Mouse (Mus musculus): Measurements from ENCODE around the gene Nrde2. TPM values are rescaled to one million over a fixed set of nuclear protein-coding genes. Genes with fewer than 3 reads are reported as not detected.
A peak's percentile ranks its signal among the peaks of the same experiment; 100 is the strongest.

The Nrde2 gene
- 10.8 and 11.1 TPM in 2 replicates for polyA plus RNA-seq (2015; fragmentation: Nextera tagmentation; extraction: Ambion mirVana)

- WGBS = under 1% methylated on average over 26 of the region's 26 CpGs
- H3K4me1 ChIP-seq (ENCODE audit: insufficient read depth, low read depth, low read length) = peaks cover 5% of the 10 kb centered on the region; the same call in 1 of the 2 replicates
- H3K4me2 ChIP-seq (replicated peaks; ENCODE audit: low read depth, low read length) = peak within 1 kb of the TSS; percentile 71
- H3K27me3 ChIP-seq (replicated peaks; ENCODE audit: insufficient read depth, low read length) = no peaks in the 10 kb centered on the region
- ATAC-seq (peak; percentile 99), DNase-seq (ENCODE audit: low spot score) (peak; percentile 98)
- TF ChIP-seq EP300 (IDR thresholded peaks at IDR 0.05) (peak; percentile 55), CTCF (IDR thresholded peaks at IDR 0.05) (peak; percentile 30)
- no peaks in the 10 kb centered on the region for H3K36me3 ChIP-seq (ENCODE audit: insufficient read depth, low read length)
- no peaks in the 10 kb centered on the region for H3K9me3 ChIP-seq (ENCODE audit: low read length)
- H3K9ac ChIP-seq (replicated peaks; ENCODE audit: low read depth) = peak within 1 kb of the TSS; percentile 61
- H3K4me3 ChIP-seq (ENCODE audit: low read depth, low read length) = peak within 1 kb of the TSS; percentile 53
- peak within 1 kb of the TSS; percentile 75 for H3K27ac ChIP-seq (ENCODE audit: low read length)
Measured at GRCm38 (mm10) chr12:100159261-100159975, at the start of gene Nrde2. TSS of gene Nrde2 (minus strand) at chr12:100159653.

DNA sequence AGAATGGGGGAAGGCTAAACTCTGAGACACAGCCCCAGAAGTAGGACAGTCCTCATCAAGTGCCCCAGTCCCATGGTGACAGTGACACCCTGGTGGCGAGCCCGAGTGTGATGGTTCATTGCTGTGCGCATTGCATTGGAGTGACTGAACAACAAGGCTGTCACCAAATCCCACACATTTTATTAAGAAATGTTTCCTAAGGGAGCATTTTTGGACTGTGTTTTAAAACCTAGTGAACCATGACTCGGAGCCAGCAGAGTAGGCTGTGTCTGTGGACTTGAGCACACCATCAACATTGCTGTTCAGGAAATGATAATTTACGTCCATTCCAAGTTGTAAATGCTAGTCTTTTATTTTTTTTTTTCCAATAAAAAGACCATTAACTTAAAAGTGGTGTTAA lies 47.5 kb upstream of the Nrde2 start:
- no peak overlapping the region for H3K27ac ChIP-seq (ENCODE audit: low read length)
- H3K27me3 ChIP-seq (replicated peaks; ENCODE audit: insufficient read depth, low read length) = no peaks in the 10 kb centered on the region
- 90% methylated on average over 5 of the region's 5 CpGs for WGBS
- H3K4me1 ChIP-seq (ENCODE audit: insufficient read depth, low read depth, low read length) = peaks cover 12% of the 10 kb centered on the region
- no peak overlapping the region for H3K9ac ChIP-seq (replicated peaks; ENCODE audit: low read depth)
- no peak overlapping the region for H3K4me2 ChIP-seq (replicated peaks; ENCODE audit: low read depth, low read length)
- H3K9me3 ChIP-seq (ENCODE audit: low read length) = no peaks in the 10 kb centered on the region
- DNase-seq (ENCODE audit: low spot score) (no peak), ATAC-seq (no peak)
- no peak for TF ChIP-seq EP300 (IDR thresholded peaks at IDR 0.05)
- TF ChIP-seq CTCF (IDR thresholded peaks at IDR 0.05) = no peak
- H3K36me3 ChIP-seq (ENCODE audit: insufficient read depth, low read length) = peaks cover 56% of the 10 kb centered on the region
- no peak overlapping the region for H3K4me3 ChIP-seq (ENCODE audit: low read depth, low read length)

- TF ChIP-seq EP300 (IDR thresholded peaks at IDR 0.05) = no peak
- no peak for TF ChIP-seq CTCF (IDR thresholded peaks at IDR 0.05)
- Histone ChIP-seq H3K9ac (replicated peaks; ENCODE audit: low read depth) (no peak overlapping the region), H3K4me2 (replicated peaks; ENCODE audit: low read depth, low read length) (no peak overlapping the region), H3K9me3 (ENCODE audit: low read length) (no peaks in the 10 kb centered on the region), H3K27ac (ENCODE audit: low read length) (no peak overlapping the region), H3K36me3 (ENCODE audit: insufficient read depth, low read length) (peaks cover 56% of the 10 kb centered on the region), H3K27me3 (replicated peaks; ENCODE audit: insufficient read depth, low read length) (no peaks in the 10 kb centered on the region), H3K4me3 (ENCODE audit: low read depth, low read length) (no peak overlapping the region), H3K4me1 (ENCODE audit: insufficient read depth, low read depth, low read length) (peaks cover 12% of the 10 kb centered on the region)
- WGBS = 66% methylated on average over 3 of the region's 3 CpGs
- ATAC-seq (no peak), DNase-seq (ENCODE audit: low spot score) (no peak)
Measured at GRCm38 (mm10) chr12:100206521-100206920, 47.1 kb upstream of the Nrde2 start.

GRCm38 (mm10) chr12:100205156-100205555 lies 45.7 kb upstream of the Nrde2 start:
- Histone ChIP-seq H3K9ac (replicated peaks; ENCODE audit: low read depth) (no peak overlapping the region), H3K9me3 (ENCODE audit: low read length) (no peaks in the 10 kb centered on the region), H3K4me3 (ENCODE audit: low read depth, low read length) (no peak overlapping the region), H3K27ac (ENCODE audit: low read length) (no peak overlapping the region), H3K4me1 (ENCODE audit: insufficient read depth, low read depth, low read length) (peaks cover 7% of the 10 kb centered on the region; the same call in 1 of the 2 replicates), H3K36me3 (ENCODE audit: insufficient read depth, low read length) (peaks cover 56% of the 10 kb centered on the region), H3K27me3 (replicated peaks; ENCODE audit: insufficient read depth, low read length) (no peaks in the 10 kb centered on the region), H3K4me2 (replicated peaks; ENCODE audit: low read depth, low read length) (no peak overlapping the region)
- TF ChIP-seq CTCF (IDR thresholded peaks at IDR 0.05) (no peak), EP300 (IDR thresholded peaks at IDR 0.05) (no peak)
- WGBS = 84% methylated on average over 8 of the region's 8 CpGs
- DNase-seq (ENCODE audit: low spot score) (no peak), ATAC-seq (no peak)

DNA sequence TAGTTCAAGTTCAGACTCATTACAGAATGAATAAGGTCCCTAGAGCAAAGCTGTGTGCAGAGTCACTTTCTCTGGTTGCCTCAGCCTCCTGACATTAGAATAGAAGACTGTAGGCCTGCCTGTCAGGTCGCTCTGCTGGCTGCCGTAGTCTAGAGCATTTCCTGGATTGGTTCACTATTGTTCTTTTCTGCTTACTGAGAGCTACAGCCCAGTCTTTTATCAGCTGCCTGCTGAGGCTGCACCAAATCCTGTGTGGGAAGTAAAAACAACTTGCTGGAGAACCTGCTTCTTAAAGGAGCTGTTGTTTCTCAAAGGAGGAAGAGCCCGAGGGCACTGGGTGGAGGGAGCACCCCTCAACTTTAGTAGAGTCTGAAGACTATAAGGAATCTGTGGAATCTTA lies 44.3 kb upstream of the Nrde2 start:
- Histone ChIP-seq H3K4me1 (ENCODE audit: insufficient read depth, low read depth, low read length) (0 out of 2 replicates have a peak, but pooled peaks cover 7% of the 10 kb centered on the region), H3K27me3 (replicated peaks; ENCODE audit: insufficient read depth, low read length) (no peaks in the 10 kb centered on the region), H3K27ac (ENCODE audit: low read length) (no peak overlapping the region), H3K36me3 (ENCODE audit: insufficient read depth, low read length) (peaks cover 53% of the 10 kb centered on the region), H3K4me3 (ENCODE audit: low read depth, low read length) (no peak overlapping the region), H3K4me2 (replicated peaks; ENCODE audit: low read depth, low read length) (no peak overlapping the region), H3K9me3 (ENCODE audit: low read length) (no peaks in the 10 kb centered on the region), H3K9ac (replicated peaks; ENCODE audit: low read depth) (no peak overlapping the region)
- WGBS = 47% methylated on average over 3 of the region's 3 CpGs
- DNase-seq (ENCODE audit: low spot score) (no peak), ATAC-seq (no peak)
- no peak for TF ChIP-seq CTCF (IDR thresholded peaks at IDR 0.05)
- TF ChIP-seq EP300 (IDR thresholded peaks at IDR 0.05) = no peak

DNA sequence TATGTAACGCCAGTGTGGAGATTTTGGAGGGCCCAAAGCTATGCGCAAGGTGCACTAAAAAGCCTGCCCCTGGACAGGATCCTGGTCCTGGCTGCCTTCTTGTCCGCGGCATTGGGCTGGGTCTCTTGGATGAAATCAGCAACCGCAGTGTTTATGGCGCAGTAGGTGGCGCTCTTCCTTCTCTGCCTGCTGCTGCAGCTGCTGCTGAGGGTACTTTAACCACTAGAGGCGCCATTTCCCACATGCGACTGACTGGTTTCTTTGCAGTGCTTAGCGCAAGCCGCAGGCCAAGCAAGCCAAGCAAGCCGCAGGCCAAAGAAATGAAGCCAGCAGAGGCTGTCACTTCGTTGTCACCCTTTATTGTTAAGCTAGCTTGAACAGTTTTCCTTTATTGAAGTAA lies 42.4 kb upstream of the Nrde2 start:
- H3K9me3 ChIP-seq (ENCODE audit: low read length) = no peaks in the 10 kb centered on the region
- H3K4me3 ChIP-seq (ENCODE audit: low read depth, low read length) = peak overlapping the region; percentile 98
- TF ChIP-seq CTCF (IDR thresholded peaks at IDR 0.05) = peak; percentile 100
- no peak for TF ChIP-seq EP300 (IDR thresholded peaks at IDR 0.05)
- H3K27ac ChIP-seq (ENCODE audit: low read length) = no peak overlapping the region
- DNase-seq (ENCODE audit: low spot score) (peak; percentile 98), ATAC-seq (peak; percentile 42)
- no peak overlapping the region for H3K9ac ChIP-seq (replicated peaks; ENCODE audit: low read depth)
- H3K36me3 ChIP-seq (ENCODE audit: insufficient read depth, low read length) = peaks cover 35% of the 10 kb centered on the region
- under 1% methylated on average over 13 of the region's 13 CpGs for WGBS
- no peaks in the 10 kb centered on the region for H3K27me3 ChIP-seq (replicated peaks; ENCODE audit: insufficient read depth, low read length)
- peak overlapping the region; percentile 88 for H3K4me2 ChIP-seq (replicated peaks; ENCODE audit: low read depth, low read length)
- H3K4me1 ChIP-seq (ENCODE audit: insufficient read depth, low read depth, low read length) = 0 out of 2 replicates have a peak, but pooled peaks cover 7% of the 10 kb centered on the region
